Mouse (Mus musculus): ENCODE data around the gene Gpsm1.

Gpsm1 gene

DNA sequence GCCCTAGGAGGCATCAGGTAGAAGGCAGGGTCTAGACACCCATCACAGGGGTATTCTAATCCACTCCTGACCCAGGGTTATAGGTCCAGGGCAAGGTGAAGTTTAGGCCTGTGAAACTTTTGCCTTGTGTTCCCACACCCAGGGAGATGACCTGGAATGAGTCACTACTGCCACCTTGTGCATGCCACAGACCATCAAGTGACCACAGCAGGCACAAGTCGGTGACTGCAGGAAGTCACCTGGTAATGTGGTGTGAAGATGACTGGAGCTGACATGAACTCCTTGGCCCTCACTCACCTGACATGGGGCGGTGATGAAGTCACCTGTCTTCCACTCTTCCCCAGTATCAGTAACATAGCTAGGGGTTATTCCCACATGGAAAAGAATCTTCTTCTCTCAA lies 2.5 kb upstream of the Gpsm1 start:
- peak; percentile 71 for DNase-seq (ENCODE audit: low read depth)

DNA sequence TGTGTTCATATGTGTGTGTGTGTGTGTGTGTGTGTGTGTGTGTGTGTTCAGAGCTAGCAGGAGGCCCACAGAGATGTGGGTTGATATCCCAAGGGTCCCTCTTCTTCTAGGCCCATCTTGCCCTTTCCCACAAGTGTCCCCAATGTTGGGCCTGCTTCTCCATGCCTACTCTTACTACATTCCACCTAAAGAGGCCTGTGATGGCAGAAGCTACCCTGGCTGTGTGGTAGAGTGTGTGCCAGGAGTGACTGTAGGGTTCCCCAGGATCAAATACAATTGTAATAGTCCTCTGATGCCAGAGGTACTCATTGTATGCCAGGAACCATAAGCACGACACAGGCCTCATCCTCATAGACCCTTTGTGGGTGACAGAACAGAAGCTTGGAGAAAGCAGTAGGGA lies 1.9 kb upstream of the Gpsm1 start:
- DNase-seq (ENCODE audit: low read depth): no peak

DNA sequence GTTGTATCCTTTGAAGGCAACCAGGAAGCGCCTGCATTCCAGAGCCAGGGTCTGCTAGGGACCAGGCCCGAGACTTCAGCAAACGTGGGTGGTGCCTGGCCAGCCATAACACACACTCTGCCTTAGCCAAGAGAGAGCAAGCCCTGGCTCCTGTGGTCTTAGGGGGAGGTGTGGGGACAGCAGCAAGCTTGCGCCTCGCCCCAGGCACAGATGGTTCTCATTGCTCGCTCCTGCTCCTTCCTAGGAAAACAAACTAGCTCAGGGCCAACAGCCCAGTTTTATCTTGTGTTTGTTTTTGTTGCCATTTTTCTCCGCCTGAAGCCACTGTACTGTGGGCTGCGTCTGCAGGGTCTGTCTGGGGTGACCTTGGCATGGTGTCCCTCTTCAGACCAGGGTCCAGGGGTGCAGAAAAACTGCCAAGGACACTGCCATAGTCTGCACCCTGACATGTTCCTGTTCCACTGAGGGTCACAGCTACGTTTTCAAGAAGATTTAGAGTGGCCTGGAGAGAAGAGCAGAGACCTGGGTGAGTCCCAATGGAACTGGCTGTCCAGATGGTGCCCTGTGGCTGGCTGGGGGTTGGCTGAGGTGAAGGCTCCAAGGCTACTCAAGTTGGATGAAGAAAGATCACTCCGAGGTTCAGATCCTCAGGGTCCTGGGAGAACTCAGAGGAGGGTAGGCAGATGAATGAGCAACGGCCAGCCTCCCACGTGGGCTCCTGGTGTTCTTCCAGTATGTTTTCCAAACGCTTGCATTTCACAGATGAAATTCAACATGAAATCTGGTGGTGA lies 839 bp upstream of the Gpsm1 start:
- no peak for DNase-seq (ENCODE audit: low read depth)

DNA sequence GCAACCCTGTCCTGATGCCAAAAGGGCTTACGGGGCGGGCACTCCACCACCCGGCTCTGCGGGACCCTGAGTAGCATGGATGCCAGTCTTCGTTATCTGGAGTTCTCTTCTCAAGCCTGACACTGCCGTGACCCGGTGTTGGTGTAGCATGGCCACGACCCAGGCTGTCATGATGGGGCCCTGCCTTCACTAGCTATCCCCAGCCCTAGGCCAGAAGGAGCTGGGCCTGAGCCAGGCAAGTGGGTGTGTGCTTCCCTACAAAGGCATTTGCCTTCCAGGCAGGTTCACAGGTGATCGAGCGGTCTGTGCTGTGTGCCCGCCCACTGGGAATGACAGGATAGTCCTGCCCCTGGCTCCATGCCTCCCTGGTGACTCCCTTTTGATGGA lies 603 bp downstream of the Gpsm1 start:
- no peak for DNase-seq (ENCODE audit: low read depth)

DNA sequence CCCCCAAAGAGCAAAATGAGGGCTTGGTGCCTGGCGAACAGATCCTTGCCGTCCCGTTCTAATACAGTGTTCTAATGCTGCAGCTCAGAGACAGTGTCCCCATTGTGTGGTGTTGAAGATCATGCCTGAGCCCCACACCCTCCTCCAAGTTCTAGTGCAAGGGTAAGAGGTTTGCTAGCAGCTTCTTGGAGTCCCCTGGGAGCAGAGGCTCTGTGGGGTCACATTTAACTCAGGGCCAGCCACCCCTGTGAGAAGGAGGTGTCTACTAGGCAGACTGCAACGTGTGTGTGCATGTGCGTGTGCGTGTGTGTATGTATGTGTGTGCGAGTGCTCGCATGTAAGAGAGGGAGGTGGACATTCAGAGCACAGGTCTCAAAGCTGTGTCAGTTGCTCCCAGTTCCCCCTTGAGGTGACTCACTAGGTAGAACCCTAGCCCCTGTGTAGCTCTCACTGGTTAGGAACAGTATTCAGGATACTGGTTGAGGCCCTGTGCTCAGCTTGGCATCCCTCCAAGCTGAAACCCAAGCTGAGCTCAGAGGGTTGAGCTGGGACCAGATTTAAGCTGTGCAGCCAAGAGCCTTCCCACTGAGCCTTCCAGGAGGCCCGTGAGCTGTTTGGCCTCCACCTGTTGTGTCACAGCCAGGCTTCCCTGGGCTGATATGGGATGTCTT lies 1.4 kb downstream of the Gpsm1 start:
- DNase-seq (ENCODE audit: low read depth): peak; percentile 81

DNA sequence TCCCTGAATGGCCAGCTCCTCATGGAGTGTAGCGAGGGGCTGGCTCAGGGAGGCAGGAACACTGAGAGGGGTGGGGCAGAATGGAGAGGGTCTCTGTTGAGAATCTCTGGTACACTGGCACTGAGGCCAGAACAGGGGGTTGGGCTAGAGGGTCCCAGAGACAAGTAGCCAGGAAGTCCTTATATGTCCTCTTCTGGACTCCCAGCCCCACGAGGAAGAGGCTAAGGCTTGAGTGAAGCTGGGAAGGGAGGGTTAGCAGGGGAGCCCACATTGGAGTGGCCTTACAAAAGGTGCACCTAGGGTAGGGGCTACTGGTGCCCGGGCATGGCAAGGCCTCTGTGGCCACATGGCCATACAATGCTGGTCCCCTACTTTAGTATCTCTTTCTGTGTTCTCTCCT lies 2.1 kb downstream of the Gpsm1 start:
- DNase-seq (ENCODE audit: low read depth): no peak

DNA sequence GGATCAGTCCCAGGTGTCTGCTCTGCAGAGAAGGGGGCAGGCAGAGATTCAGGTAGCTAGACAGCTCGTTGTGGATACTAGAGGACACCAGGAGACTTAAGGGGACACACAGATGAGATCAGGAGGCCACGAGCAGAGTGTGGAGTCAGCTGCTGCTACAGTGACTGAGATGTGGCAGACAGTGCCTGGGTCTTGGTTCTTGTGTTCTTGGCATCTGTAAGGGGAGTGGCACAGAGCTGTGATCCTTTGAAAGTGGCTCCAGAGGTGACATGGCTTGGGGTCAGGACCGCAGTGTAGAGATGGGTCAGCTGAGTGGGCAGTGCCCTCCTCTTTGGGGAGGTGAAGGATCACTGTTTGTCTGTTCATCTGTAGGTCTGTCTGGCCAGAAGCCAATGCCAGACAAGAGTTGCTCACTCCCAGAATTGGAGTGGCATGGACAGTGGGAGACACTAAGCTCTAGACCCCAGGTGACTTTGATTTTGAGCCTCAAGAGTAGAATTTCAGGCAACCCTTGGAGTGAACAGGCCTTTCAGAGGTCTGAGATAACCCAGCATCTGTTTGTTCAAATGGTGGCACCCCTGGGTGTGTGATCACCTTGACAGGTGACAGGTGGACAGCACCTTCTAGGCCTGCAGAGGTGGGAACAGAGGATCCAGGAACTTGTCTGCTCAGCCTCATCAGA lies 2.8 kb downstream of the Gpsm1 start:
- no peak for DNase-seq (ENCODE audit: low read depth)

DNA sequence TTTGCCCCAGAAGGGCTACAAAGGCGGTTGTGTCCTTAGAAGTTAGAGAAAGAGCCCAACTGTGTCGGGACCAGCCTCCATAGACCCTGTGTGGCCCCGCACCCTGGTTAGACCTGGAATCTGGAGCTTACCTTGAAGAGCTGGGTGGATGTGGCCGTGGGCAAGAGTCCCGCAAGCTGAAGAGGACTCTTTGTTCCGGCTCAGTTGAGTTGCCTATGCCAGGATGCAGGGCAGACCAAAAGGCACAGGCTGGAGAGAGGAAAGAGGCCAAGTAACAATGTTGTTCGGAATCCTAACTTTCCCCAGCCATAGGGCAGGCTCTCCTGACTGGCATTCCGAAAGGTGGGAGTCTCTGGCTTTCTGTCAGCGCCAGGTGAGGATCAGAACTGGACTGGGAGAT lies 3.8 kb downstream of the Gpsm1 start:
- DNase-seq (ENCODE audit: low read depth): no peak

DNA sequence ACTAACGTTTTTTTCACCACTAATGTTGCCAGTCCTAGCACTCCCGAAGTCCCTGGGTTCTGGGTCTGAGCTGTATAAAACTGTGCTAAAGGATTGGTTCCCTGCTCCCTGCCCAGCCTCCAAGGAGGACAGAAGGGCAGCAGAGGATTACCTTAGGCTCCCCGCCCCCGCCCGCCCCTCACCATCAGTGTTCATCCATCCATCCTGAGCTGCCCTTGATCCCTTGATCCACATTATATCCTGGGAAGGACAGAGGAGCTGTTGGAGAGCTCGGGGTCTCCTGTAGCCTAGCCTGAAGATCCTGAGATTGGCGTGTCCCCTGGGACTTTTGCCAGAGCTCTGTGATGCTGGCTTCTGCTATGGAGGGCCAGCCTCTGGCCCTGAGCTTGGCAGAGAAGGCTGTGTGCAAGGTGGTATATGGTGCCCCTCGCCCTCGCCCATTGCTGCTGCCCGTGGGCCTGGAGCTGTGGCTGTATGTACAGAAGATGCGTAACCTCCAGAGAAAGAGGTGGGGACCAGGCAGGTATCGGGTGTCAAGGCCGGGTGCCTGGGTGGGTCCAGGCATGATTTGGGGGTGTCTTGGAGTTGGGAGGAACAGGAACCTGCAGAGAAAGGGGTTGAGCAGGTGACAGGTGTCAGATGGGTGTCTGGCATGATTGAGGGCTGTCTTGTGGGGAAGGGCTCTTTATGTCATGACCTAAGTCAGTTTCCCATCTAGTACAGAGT lies 4.4 kb downstream of the Gpsm1 start:
- no peak for DNase-seq (ENCODE audit: low read depth)

DNA sequence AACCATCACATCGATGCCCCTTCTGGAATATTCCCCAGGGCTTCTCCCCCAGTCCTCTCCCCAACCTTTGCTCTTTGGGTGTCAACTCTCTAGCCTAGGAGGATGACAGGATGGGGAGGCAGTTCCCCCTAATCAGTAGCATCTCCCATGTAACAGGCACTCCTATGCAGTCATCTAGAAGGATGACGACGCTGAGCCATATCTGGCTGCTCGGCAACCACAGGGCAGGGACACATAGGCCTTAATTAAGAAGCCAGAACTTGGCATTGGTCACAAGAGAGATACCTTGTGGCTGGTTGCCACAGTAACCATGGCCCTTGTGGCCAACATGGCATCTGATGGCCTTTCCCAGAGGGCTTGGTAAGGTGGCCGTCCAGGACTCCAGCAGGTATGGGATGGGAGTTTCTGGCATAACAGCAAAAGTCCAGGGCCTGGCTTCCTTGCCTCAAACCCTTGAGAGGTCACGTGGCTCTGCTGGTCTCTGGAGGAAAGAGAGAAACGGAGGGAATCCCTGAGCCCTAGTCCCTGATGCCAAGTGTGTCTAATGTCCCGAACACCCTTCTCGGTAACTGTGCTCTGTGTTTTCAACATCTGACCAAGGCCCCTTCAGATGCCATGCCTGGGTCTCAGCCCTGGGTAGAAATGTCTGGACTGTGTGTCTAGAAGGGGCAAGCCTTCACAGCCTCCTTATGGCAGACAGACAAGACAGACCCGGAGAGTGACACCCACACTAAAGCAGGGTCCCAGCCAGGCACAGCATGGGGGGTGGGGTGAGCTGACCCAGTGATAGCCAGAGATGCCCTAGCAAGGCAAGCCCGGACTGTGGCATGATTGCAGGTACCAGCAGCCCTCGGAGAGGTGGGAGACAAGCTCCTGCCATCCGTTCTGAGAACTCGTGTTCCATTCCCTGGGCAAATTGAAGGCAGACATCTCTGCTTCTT lies 5.2 kb downstream of the Gpsm1 start:
- DNase-seq (ENCODE audit: low read depth): no peak

DNA sequence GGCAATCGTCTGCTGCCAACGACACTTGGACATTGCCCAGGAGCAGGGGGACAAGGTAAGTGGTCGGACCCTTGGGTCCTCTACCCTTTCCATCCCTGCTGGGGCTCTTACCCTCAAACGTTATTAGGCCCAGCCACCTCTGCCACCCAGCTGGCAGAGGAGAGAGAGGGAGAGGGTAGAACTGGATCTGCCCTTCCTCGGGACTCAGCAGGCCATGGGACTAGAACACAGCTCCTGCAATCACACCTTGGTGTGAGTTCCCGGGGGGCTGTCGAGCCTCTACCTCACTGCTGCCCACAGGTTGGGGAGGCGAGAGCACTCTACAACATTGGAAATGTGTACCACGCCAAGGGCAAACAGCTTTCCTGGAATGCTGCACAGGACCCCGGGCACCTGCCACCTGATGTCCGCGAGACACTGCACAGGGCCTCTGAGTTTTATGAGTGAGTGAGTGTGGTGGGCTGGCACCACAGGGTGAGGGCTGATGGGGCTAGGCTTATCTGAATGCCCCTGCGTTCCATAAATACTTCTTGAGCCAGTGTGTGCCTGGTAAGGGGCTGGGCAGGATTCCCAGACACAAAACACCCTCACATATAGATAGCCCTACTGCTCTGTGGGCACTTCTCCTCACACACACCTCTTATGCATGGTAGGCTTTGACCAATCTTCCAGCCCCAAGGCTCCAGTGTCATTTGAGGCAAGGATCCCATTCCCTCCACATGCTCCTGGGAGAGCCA lies 8.4 kb downstream of the Gpsm1 start:
- DNase-seq (ENCODE audit: low read depth): no peak

DNA sequence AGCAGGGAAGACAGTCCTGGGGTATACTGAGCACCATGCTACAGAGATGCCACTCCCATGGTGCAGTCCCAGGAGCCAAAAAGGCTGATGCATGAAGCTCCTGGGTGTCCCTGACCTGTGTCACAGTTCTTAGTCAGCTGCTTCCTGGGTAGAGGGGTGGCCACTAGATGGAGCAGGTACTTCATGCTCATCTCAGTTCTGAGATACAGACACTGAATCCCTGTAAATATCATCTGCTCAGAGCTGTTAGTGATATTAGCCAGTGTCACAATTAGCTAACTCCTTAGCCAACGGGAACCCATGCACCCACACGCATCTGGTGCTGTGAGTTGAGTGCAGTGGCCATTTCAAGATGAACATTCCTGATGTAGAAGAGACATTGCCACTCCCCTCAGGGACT lies 9.6 kb downstream of the Gpsm1 start:
- peak; percentile 61 for DNase-seq (ENCODE audit: low read depth)

DNA sequence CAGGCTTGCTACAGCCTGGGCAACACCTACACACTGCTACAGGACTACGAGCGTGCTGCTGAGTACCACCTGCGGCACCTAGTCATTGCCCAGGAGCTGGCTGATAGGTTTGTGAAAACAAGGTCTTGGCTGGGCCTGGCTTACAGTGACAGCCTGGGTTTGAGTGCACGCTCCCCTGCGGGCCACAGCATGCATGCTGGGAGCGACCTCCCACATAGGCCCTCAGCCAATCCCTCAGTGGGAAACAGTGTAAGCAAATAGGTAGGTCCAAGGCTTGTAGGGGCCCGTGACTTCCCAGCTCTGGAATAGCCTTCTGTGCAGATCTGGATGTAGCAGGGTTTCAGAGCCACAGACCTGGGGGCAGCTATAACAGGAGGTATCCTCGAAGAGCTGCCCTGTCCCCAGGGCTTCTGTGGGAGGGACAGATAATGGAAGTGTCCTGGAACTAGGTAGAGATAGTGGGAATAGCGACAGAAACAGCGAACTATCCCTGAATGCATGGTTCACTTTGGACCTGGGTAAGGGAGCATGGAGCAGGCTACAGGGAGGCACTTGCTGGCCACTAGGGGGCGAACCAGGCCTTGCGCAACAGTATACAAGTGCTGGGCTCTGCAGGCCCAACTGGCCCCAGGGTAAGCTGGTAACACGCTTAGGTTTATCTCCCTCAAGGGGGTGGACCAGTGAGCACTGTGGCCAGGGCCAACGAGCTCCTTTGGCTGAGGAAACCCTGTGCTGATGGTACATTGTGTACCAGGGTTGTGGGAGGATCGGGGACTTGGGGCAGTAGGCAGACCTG lies 10.3 kb downstream of the Gpsm1 start:
- DNase-seq (ENCODE audit: low read depth): peak; percentile 85

DNA sequence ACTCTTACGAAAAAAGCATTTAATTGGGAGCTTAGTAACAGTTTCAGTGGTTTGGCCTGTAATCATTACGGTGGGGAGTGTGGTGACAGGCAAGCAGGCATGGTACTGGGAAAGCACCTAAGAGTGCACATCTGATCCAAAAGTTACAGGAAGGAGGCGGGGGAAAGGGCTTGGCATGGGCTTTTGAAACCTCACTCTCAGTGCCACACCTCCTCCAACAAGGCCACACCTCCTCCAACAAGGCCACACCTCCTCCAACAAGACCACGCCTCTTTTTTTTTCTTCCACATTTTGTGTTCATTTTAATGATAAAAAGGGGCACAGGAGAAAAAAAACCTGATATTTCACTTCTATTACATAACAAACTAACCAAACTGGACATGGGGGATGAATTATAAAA lies 12.5 kb downstream of the Gpsm1 start:
- DNase-seq (ENCODE audit: low read depth): peak; percentile 68

DNA sequence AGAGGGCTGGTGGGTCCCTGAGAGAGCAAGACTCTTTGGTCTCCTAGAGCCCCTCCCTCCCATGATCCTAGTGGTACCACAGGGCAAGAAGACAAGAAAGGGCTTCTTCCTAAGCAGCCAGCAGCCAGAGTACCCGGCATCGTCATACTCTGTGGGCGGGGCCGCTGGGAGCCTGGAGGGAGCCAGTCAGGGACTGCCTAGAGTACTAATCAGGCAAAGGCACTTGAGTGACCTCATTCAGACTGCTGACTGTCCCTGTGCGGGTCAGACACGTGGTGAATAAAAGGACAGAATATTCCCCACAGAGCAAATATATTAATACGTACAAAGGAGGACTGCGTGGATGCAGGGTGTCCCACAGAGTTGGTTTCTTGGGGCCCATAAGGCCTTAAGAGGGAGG lies 14.1 kb downstream of the Gpsm1 start:
- DNase-seq (ENCODE audit: low read depth): no peak

DNA sequence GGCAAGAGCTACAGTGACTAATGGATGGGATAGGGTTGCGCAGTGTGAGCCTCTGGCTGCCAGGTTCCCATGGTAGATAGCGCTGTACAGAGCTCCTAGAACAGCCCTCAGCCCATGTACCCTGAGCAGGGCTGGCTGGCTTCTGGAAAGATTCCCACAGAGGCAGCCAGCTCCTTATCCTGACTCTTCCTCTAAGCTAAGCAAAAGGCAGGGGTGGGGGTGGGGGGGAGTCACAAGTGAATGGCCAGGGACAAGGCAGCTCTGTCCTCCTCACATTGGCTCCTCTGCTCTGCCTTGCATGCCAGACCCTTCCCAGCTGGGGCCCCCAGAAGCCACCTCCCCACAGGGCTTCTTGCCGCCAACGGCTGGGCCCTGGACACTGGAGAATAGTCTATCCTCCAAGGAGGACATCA lies 14.7 kb downstream of the Gpsm1 start:
- no peak for DNase-seq (ENCODE audit: low read depth)

DNA sequence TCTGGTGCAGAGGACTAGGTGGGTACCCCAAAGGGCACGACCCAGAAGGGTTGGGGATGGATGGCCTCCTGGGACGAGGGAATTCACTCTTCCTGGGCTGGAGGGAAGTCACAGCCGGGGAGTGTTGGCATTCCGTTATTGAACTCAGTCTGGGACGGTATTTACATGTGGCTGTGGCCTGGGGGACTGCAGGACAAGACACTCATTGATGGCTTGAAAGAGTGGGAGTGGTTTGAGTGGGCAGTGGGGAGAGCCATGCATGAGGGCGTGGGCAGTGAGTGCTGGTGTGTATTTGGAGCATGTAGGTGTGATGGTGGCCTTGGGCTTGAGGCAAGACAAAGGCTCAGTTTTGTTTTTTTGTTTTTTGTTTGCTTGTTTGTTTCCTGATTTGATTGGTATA lies 15.4 kb downstream of the Gpsm1 start:
- no peak for DNase-seq (ENCODE audit: low read depth)

DNA sequence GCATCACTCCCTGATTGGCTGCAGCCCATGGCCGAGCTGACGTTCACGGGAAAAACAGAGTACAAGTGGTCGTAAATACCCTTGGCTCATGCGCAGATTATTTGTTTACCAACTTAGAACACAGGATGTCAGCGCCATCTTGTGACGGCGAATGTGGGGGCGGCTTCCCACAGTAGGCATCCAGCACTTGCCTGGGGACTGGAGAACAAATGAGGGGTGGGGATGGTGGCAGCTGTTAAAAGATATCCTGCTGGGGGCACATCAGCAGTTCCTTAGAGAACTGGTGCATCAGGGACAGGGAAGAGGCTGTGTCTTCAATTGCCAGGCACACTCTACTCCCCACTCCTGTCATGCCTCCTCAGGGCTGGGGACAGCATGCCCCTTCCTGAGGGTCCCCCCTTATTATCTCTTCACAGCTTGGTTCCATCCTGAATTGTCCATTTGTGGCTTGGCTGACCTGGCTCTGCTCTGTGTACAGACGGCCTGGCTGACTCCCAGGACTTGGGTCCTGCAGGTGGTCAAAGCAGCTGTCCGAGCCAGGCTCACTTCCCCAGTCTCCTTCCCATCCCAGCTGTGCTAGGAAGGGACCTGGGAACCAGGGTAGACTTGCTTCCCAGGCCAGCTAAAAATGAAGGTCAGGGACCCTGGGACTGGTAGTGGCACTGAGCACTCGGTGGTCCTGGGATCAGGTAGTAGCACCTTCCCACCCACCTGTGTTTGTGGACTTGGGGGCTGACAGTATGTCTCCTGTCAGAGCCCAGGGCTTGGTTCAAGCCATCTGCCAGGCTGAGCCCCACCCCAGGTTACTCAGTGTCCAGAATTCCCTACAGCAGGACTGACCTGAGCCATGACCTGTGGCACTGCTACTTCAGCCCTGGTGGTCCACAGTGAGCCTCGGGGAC lies 23.2 kb downstream of the Gpsm1 start:
- no peak for DNase-seq (ENCODE audit: low read depth)

DNA sequence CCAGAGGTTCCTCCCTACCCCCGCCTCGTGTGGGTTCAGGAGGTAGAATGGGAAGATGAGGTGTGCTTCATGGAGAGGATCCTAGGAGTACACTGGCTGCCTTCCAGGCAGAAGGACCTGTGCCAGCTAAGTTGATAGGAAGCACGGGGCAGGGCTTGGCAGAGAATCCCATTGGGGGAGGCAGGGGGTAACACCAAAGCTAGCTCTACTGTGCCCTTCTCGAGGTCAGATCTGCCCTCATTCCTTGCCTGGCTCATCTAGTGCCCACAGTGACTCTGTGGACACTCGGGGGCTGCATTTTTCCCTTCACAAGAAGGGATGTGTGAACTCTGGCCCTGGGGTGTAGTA lies 23.9 kb downstream of the Gpsm1 start:
- no peak for DNase-seq (ENCODE audit: low read depth)

All from 416B (cell line).